Mouse (Mus musculus) C2C12 (cell line): ENCODE results near the gene Nrn1l. TPM values are rescaled to one million over a fixed set of nuclear protein-coding genes. Genes with fewer than 3 reads are reported as not detected.

Source experiments
- H3K27me3 ChIP-seq: one replicate; pipeline ENCODE4 v1.6.1; 2011; ENCODE audit not compliant: control insufficient read depth, insufficient read depth, insufficient read length
- H3K36me3 ChIP-seq: one replicate; pipeline ENCODE4 v1.6.1; 2011; ENCODE audit not compliant: control insufficient read depth, insufficient read depth
- H3K4me3 ChIP-seq: one replicate; pipeline ENCODE4 v1.5.1; 2011; ENCODE audit warnings: mild to moderate bottlenecking, control low read depth; ENCODE audit not compliant: poor library complexity, insufficient read depth, severe bottlenecking
- H3K79me2 ChIP-seq: one replicate; pipeline ENCODE4 v1.6.1; 2011; ENCODE audit not compliant: control insufficient read depth, insufficient read depth
- H3K79me3 ChIP-seq: one replicate; pipeline ENCODE4 v1.6.1; 2011; ENCODE audit warnings: low read depth, control low read depth
- H3ac ChIP-seq: one replicate; pipeline ENCODE3; 2011; ENCODE audit warnings: low read depth; ENCODE audit not compliant: control insufficient read depth, insufficient read length
- CEBPB ChIP-seq: IDR thresholded peaks from one replicate; pipeline ENCODE4 v1.6.1; 2011; ENCODE audit warnings: low read depth, mild to moderate bottlenecking, control low read depth, moderate library complexity
- CTCF ChIP-seq: IDR thresholded peaks from one replicate; pipeline ENCODE4 v1.5.1; 2011; ENCODE audit not compliant: control insufficient read depth, insufficient read depth, insufficient read length
- FOSL1 ChIP-seq: IDR thresholded peaks from one replicate; pipeline ENCODE4 v1.8.0; 2011; ENCODE audit warnings: mild to moderate bottlenecking, low read length; ENCODE audit not compliant: poor library complexity, insufficient read depth, severe bottlenecking
- MAX ChIP-seq: IDR thresholded peaks from one replicate; pipeline ENCODE4 v1.6.1; 2011; ENCODE audit warnings: mild to moderate bottlenecking, control low read depth
- MYOD1 ChIP-seq: IDR thresholded peaks from one replicate; pipeline ENCODE4 v1.6.1; 2011; ENCODE audit warnings: low read depth; ENCODE audit not compliant: control insufficient read depth, insufficient read length
- MYOG ChIP-seq: IDR thresholded peaks from one replicate; pipeline ENCODE4 v1.6.1; 2011; ENCODE audit not compliant: control insufficient read depth, insufficient read length; ENCODE audit errors: extremely low read depth
- USF1 ChIP-seq: IDR thresholded peaks from one replicate; pipeline ENCODE4 v1.6.1; 2011; ENCODE audit warnings: low read depth, mild to moderate bottlenecking, control low read depth, moderate library complexity
- polyA plus RNA-seq: library from polyadenylated mRNA; unstranded; fragments of >200 nt; fragmentation: generic; extraction: Trizol; gene quantifications from one replicate; pipeline ENCODE4 v1.2.1, GENCODE M21; 2012; ENCODE audit warnings: missing spikeins

The Nrn1l gene
- polyA plus RNA-seq, 1 experiment = 0.32 TPM

GRCm38 (mm10) chr8:105931271-105931670, 37.9 kb downstream of the Nrn1l start:
- TF ChIP-seq MAX = no peak
- no peak for TF ChIP-seq CTCF
- no peak for TF ChIP-seq MYOD1
- no peak for TF ChIP-seq CEBPB
- TF ChIP-seq MYOG = no peak
- TF ChIP-seq USF1 = no peak
- no peak for TF ChIP-seq FOSL1
- no peak overlapping the region for H3ac ChIP-seq
- peaks cover 2% of the 10 kb centered on the region for H3K79me3 ChIP-seq
- no peak overlapping the region for H3K4me3 ChIP-seq
- no peaks in the 10 kb centered on the region for H3K79me2 ChIP-seq
- H3K36me3 ChIP-seq = peaks cover 3% of the 10 kb centered on the region
- H3K27me3 ChIP-seq = no peaks in the 10 kb centered on the region

GRCm38 (mm10) chr8:105932525-105932924, 39.2 kb downstream of the Nrn1l start:
- H3K36me3 ChIP-seq = peaks cover 3% of the 10 kb centered on the region
- H3K4me3 ChIP-seq = no peak overlapping the region
- peaks cover 2% of the 10 kb centered on the region for H3K79me3 ChIP-seq
- no peaks in the 10 kb centered on the region for H3K27me3 ChIP-seq
- TF ChIP-seq MYOD1 (no peak), CTCF (no peak), CEBPB (no peak), FOSL1 (no peak), MAX (no peak), USF1 (no peak), MYOG (no peak)
- no peak overlapping the region for H3ac ChIP-seq
- no peaks in the 10 kb centered on the region for H3K79me2 ChIP-seq

DNA sequence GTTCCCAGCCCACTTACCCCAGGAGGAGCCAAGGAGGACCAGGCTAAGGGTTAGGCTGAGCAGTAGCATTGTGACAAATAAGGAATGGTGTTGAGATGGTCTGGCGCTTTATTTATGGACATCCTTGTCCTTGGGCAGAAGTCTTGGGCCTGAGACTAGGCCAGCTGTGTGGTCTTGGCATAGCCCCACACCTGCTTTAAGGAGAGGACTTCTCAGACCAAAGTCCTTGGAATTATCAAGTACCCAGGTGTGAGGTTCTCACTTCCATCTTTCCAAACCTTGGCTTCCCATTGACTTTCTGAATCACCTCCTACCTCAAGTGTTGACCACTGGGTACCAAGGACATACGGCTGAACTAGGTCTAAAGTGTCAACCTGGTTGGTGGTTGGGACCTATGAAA, 40.4 kb downstream of the Nrn1l start, which contains the start of gene Ctrl:
Gene Ctrl, minus strand, starts transcription at position 101 of the 400 bp plus-strand sequence.
- Histone ChIP-seq H3K36me3 (peaks cover 3% of the 10 kb centered on the region), H3K79me3 (peaks cover 2% of the 10 kb centered on the region)

GRCm38 (mm10) chr8:105935105-105935504, 41.7 kb downstream of the Nrn1l start:
- H3K79me3 ChIP-seq = peaks cover 2% of the 10 kb centered on the region
- no peak overlapping the region for H3K4me3 ChIP-seq
- H3ac ChIP-seq = no peak overlapping the region
- H3K36me3 ChIP-seq = peaks cover 9% of the 10 kb centered on the region
- TF ChIP-seq CTCF (no peak), MAX (no peak), CEBPB (no peak), MYOD1 (no peak)
- H3K79me2 ChIP-seq = no peaks in the 10 kb centered on the region
- no peaks in the 10 kb centered on the region for H3K27me3 ChIP-seq

More for the DNA sequence above, 40.4 kb downstream of the Nrn1l start, which contains the start of gene Ctrl:
- Histone ChIP-seq H3K4me3 (no peak within 1 kb of the TSS), H3K27me3 (no peaks in the 10 kb centered on the region), H3K79me2 (no peaks in the 10 kb centered on the region), H3ac (no peak within 1 kb of the TSS)
- no peak for TF ChIP-seq MAX
- TF ChIP-seq CTCF = no peak
- TF ChIP-seq MYOD1 = no peak
- no peak for TF ChIP-seq MYOG
- no peak for TF ChIP-seq USF1
- no peak for TF ChIP-seq FOSL1
- no peak for TF ChIP-seq CEBPB

GRCm38 (mm10) chr8:105935863-105936603, 42.7 kb downstream of the Nrn1l start:
- Histone ChIP-seq H3K79me2 (no peaks in the 10 kb centered on the region), H3K27me3 (no peaks in the 10 kb centered on the region), H3ac (no peak overlapping the region), H3K36me3 (peaks cover 14% of the 10 kb centered on the region), H3K4me3 (peak overlapping the region; percentile 71), H3K79me3 (peaks cover 2% of the 10 kb centered on the region)
- TF ChIP-seq CTCF = no peak
- no peak for TF ChIP-seq MAX
- TF ChIP-seq USF1 = no peak
- TF ChIP-seq MYOD1 = no peak
- no peak for TF ChIP-seq CEBPB
- TF ChIP-seq FOSL1 = no peak
- TF ChIP-seq MYOG = no peak
